Mouse (Mus musculus) ovary, postnatal 36 days (tissue): Measurements from ENCODE around the gene Med13l.
A peak's percentile ranks its signal among the peaks of the same experiment; 100 is the strongest.

Experiments used
- DNase-seq: peaks from one replicate; pipeline ENCODE4 v3.0.0; 2022; ENCODE audit warnings: low spot score, mixed read lengths

Med13l gene

DNA sequence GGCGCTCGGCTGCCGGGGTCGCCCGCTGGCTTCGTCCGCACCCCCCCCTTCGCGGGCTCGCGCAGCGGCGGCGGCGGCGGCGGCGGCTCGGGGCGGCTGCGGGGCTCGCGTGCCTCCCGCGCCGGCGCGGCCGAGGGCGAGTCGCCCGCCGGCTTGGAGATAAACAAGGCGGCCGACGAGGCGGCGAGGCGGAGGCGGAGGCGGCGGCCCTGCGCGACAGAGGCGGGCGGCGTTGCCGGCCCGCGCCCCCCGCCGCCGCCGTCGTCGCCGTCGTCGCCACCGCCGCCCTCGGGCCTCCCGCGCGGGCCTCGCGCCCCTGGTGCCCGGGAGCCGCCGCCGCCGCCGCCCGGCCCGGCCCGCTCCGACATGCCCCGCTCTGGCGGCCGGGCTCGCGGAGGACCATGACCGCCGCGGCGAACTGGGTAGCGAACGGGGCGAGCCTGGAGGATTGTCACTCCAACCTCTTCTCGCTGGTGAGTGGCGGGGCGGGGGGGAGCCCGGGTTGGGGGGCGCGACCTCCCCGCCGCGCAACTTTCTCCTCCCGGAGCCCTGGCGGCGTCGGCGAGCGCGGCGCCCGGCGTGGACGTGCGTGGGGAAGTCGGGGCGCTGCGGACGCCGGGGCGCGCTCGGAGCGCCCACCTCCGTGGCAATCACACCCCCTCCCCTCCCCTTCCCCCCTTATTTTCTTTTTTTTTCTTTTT lies at the start of gene Med13l:
Gene Med13l (plus strand): TSS at position 295 of the 701 bp plus-strand sequence.
- peak; percentile 82 for DNase-seq

DNA sequence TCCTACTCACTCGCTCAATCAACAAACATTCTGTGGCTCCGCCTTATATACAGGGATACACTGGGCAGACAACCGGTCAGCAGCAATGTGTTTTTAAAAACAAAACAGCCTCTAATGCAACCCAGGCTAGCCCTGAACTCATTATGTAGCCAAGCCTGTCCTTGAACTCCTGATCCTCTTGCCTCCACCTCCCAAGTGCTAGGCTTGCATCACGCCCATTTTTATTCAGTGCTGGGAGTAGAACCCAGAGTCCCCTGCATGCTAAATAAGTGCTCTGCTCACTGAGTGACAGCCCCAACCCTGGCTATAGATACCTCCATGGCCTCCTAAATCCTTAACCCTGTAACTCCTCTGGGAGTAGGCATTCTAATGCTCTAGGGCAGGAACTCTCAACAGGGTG lies 49.5 kb upstream of the Med13l start:
- DNase-seq: no peak

DNA sequence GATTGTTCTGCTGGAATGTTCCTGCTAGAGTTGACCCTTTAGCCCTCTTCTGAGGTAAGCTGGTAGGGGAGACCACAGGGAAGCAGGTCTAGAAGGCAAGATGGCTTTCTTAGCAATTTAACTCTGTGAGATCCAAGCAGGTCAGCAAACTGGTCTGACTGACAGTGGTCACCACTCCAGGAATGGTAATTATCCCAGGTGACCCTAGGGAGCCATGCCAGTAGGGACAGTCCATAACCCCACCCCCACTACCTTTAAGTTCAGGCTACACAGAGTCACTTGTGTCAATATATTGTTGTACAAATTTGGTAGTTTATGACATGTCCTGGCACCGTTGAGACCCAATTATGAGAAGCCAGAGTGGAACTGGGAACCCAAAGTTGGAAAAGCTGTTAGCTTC lies 47.5 kb upstream of the Med13l start:
- DNase-seq: no peak

DNA sequence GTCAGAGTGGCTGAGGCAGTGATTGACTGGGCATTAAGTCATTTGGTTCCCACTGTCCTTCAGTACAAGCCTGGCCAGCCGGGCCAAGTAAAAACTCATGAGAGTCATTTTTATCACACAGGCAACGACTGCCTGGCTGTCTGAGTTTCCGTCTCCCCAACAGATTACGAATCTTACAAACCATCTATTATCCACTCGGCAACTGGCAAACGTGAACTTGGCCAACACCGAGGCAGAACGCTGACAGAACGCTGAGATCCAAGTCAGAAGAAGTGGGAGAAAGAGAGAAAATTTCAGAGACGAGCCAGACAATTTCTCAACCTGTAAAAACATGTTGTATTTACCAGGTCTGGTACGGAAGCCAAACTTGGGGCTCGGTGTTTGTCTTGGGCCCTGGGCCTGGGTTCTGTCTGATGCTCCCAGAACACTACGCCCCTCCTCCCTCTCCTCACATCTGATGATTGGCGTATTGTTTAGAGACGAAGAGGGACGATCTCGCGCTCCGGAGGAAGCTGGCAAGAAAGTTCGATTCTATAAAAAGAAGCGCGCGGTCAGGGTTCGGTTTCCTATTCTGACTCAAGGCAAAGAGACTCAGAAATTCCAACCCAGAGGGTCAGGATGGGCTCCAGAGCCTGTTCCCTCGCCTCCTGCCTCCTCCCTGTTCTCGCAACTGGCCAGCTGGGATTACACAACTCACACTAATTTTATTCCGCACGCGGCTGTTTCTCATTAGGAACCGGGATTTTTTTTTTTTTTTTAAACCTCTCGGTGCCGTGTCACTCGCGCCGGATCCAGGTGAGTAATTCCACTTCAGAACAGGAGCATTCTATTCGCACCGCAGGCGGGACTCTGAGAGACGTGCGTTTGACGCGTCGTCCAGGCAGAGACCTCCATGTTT lies 46.6 kb upstream of the Med13l start:
- DNase-seq: peak; percentile 50

DNA sequence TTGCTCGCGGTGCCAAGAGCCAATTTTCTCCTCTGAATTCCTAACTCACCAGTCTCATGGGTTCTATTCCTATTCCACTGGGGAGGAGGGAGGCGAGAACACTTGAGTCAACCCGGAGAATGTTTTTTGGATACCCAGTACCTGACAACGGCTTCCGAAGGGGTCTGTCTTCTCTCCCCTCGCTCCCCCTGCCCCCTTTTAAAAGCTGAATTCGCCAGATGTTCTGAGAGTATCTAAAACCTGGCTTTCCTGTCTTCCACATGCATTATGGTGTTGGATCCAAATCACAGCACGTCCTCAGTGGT lies 46.0 kb upstream of the Med13l start:
- DNase-seq: no peak

DNA sequence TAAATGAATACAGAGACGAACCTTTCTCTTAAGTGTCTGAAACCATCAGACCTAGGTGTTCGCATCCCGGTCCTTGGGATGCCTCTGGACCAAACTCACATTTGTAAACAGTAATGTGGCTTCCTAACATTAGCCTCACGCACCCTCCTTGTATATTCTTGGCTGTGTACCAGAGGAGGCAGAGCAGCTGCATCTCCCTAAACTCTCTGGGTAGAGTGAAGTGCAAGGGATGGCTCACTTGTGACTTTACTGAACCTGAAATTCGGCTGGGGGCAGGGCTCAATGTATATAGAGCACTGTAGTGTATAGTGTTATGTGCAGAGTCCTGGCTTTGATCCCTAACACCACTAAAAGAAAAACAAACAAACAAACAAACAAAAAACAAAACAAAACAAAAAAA lies 45.6 kb upstream of the Med13l start:
- DNase-seq: no peak

DNA sequence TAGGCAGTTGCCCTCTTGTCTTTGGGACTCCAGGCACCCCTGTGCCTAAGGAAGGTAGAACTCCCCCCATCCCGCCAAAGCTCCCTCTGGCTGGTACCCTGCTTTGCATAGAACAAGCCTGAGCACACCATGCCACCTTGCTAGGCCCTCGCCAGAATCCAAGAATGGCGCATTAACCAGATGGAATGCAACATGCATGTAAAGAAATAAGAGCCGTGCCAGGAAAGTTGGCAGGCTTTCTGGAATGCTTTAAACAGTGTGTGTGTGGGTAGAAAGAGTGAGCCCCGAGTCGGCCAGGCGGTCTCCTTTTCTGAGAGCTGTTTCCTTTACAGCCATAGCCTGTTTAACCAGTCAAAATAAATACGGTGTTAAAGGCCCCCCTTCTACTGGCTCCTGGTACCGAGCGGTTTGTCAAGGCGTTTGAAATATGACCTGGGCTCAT lies 45.2 kb upstream of the Med13l start:
- no peak for DNase-seq

DNA sequence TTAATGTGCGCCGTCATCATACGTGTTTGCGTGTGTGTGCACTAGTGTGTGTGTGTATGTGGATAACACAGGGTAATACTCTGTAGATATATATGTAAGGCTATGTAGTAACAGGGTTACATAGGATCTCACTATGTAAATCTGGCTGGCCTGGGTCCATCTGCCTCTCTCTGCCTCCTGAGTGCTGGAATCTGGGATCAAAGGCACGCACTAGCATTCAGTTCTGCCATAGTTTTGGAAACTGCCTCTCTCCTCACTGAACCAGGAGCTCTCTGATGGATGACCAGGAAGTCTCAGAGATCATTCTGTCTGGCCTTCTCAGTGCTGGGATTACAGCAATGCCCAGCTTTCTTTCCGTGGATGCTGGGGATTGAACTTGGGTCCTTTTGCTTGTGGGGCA lies 44.4 kb upstream of the Med13l start:
- no peak for DNase-seq

DNA sequence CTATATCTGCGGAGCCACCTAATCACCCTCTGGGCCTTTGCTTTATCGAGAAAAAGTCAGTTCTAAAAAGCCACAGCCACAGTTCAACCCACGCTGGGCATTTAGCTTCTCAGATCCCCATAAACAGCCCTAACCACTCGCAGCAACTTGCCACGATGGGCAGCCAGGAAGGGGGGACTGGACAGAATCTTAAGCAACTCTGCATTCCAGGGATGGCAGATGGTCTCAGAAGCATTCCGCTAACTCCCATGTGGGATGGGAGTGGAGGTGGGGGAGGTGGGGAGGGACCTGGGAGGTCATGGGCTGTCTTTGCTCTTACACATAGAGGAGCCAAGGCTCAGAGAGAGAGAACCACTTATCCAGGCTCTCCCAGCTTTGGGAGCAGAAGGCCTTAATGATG lies 44.0 kb upstream of the Med13l start:
- no peak for DNase-seq

DNA sequence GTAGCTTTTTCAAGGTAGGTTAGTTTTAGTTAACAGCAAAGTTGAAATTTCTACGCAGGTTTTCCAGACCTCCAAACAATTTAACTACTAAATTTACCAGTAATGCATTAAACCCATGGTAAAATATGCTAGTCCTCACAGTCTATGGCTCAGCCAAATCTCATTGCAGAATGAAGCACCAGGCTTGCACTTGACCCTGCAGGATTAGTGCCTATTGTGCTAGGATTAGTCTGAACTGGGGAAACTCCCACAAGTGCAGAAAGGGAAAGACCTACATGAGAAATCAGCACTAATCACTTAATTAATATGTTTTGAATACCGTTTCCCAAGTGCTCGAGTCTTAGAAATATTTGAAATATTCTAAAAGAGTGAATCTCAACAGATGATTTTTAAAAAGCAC lies 40.0 kb upstream of the Med13l start:
- no peak for DNase-seq

DNA sequence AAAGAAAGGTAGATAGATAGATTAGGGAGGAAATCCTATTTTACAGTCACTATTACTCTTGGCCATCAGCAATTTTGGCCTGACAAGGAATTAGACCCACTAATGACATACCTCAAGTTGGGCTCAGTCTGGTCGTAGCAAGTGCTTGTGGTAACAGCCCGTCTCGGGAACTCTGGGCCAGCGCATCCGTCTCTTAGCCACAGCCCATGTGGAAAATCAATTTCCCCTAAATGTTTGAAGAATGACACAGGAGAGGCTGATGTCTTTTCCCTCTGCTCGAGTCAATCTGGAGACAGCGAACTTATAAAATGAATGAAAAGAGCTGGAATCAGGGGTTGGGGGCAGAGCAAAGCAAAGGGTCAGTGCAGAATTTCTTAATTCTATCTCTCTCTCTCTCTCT lies 36.1 kb upstream of the Med13l start:
- no peak for DNase-seq

DNA sequence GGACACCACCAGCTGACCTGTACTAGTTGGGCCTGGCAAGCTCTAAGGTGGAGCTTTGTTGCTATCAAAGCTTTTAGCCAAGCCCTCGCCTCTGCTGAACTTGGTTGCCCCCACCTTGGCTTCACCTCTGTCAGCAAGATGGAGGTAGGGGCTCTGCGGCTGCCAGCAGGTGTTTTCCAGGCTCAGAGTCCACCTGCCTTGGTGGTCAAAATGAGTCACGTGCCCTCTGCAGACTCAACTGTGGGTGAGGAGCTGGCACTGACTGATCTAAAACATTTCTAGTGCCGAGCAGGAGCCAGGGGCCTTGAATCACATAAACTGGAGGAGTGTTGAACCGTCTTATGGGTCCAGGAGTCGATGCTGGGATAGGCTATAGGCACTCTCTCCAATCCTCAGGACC lies 34.8 kb upstream of the Med13l start:
- DNase-seq: no peak

DNA sequence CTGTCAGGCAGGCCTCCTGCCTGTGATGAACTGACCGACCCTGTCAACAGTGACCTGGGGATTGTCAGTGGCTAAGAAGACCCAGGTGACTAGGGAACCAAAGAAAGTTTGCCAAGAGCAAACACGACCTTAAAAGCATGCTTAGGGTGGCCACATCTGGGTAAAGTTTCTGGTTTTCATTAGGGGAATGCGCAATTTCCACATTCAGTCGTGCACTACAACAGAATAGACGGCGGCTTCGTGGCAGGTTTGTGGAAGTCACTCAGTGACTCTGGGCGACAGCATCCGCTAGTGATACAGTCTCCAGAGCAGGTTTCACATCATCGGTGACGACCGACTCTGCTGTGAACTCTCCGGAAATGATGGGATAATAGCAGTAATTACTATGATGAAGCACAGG lies 34.0 kb upstream of the Med13l start:
- no peak for DNase-seq

DNA sequence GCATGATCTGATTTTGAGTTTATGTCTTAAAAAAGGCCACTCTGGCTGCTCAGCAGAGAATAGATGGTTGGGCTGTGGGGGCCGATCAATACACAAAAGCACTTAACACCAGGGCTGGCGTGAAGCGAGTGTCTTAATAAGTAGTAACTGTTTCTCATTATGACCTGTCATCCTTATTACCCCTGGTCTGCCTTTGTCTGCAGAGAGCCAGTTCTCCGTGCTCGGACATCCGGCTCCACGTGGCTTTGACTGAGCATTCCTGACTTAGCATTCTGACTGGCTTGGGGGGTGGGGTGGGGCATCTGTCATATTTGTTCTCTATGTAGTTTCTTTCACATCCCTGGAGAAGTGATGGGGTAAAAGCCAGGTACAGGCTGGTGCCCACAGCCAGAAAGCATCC lies 31.2 kb upstream of the Med13l start:
- DNase-seq: no peak

DNA sequence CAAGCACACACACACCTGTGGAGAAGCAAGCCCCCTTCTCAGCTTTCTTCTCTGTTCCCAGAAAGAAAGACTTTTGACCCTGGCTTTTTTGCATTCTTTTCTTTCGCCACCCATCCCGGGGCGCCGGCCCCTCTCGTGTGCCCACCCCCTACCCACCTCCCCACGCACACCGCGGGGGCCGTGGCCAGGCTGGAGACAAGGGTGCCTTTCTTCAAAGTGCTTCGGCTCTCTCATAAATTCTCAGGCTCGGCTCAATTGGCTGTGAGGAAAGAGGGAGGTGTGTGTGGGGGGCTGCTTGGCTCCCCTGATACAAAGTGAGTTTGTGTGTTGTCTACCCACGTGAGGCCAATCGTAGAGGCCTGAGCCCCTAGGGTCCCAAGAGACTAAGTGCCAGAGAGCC lies 28.4 kb upstream of the Med13l start:
- no peak for DNase-seq

DNA sequence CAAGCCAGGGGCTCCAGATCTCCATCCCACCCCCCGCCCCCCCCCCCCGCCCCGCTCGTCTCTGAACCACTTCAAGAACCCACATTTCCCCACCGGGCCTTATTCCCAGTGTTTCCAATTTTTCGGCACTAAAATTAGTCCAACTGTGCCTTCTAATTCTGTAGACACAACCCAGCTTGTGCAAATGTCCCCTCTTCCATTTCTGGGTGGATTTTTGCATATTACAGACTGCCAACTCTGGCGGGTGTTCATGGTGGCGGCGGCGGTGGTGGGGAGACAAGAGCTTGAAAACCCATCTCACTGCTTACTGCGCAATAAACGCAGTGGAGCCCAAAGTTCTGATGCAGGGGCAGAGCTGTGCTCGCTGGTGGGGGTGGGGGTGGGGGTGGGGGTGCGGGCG lies 27.8 kb upstream of the Med13l start:
- DNase-seq: no peak

DNA sequence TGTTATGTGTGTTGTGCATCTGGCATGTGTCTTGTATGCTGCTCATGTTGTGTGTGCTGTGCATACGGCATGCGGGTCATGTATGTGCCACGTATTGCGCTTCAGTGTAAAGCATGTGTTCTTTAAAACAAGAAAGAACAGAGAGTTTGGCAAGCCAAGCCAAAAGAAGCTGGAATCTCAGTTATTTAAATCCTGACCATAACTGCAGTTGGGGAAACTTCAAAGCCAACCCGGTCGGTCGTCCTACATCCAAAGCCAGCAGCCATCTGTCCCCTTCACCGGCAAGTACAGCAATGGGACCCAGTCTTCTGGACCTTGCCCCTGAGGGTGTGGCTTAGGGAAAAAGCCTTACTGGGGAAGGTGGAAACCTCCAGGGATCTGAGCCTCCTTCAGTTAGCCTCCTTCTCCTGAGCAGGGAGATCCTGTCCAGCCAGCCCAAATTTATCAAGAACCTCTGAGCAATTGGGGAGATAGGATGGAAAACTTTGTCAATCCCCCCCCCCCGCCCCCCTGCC lies 26.0 kb upstream of the Med13l start:
- DNase-seq: no peak

DNA sequence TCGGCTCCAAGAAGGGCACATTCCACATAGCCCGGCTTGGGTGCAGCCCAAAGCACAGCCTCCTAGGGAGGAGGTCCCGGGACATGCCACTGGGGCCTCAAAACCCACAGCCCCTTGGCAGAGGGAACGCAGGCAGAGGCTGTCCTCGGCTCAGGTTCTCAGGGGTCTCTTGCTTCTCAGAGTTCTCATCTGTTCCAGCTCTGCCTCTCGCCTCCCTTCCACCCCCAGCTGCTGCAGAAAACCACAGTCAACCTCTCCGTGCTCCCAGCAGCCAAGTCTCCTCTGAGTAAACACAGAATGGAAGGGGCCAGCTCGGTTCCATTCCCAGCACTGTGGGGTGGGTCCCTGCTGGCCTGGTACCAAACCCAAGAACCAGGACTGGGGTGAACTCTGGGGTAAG lies 25.3 kb upstream of the Med13l start:
- no peak for DNase-seq

DNA sequence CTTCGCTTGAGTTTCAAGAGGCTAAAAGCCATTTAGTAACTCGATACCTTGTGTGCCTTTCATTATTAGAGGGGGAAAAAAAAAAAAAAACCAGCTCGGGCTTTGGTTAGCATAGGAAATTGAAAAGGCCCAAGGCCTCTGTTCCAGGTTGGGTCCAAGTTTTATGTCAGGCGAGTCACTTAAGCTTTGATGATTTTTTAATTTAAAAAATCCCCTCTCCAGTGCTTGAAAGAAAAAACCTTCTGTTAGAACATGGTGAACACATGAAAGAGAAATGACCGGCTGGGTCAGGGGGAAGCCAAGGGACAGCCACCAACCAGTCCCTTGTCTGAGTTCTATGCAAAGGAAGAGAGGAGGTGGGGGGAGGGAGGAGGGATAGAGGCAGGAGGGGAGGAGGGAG lies 22.0 kb upstream of the Med13l start:
- no peak for DNase-seq

DNA sequence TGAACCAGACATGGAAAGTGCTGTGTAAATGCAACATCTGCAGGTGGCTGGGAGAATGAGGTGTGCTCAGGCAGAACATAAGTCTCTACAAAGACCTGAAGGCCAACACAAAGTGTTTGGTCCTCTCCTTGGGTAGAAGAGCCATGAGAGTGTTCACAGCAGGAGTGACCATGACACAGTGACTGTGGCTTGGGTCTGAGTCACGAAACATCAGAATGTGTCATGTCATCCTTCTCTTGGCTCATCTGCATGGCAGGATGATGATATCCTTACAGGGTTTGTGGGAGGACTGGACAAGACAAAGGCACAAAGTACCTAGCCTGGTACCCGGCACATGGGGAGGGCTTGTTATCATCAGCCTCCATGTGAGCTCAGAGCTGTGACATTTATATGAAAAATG lies 16.7 kb upstream of the Med13l start:
- DNase-seq: no peak

DNA sequence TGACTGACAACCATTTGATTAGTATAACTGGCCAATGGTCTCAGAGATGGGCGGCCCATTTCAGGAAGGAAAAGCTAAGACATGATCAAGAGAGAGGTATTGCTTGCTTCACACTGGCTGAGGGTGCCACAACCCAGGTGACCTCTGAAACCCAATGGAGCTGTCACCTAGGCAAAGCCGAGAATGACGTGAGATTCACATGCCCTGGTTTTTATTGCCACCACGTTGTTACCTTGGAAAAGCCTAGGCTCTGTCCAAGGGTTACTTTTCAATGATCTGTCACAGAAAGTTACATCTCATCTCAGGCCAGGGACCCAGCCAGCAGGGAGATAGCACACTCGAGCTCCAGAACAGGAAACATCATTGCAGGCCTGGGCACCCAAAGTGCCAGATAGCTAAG lies 10.0 kb upstream of the Med13l start:
- DNase-seq: no peak

DNA sequence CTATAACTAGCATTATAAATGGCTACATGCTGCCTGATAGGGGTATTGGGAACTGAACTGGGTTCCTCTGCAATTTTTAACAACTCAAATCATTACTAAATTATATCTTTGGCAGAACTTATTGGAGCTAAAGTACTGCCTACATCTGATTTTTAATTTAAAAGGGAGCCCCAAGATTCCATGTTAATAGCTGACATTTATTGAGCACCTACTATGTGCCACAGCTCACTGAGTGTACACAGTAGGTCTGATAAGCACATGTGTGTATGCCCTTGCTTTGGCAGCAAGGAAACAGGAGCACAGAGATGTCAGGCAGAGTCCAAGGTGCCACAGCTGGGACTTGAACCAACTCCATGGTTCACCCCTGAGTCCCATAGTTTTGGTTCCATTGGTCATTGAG lies 7.2 kb upstream of the Med13l start:
- no peak for DNase-seq

DNA sequence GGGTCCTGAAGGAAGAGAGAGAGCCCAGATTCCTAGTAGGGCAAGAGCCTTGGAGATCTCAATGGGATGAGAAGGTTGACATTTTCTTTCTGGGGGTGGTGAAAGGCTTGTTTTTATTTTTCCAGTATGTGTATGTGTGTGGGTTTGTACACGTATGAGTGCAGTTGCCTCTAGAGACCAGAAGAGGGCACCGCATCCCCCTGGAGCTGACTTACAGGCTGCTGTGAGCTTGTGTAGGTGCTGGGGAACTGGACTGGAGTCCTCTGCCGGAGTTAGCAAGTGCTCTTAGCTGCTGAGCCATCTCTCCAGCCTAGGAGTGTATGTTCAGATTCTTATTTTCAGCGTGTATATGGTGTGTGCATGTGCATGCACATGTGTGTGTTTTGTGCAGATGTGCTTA lies 5.2 kb upstream of the Med13l start:
- no peak for DNase-seq
